31 mouse cellular contexts compared by ENCODE assay signal in the genomic region with DNA sequence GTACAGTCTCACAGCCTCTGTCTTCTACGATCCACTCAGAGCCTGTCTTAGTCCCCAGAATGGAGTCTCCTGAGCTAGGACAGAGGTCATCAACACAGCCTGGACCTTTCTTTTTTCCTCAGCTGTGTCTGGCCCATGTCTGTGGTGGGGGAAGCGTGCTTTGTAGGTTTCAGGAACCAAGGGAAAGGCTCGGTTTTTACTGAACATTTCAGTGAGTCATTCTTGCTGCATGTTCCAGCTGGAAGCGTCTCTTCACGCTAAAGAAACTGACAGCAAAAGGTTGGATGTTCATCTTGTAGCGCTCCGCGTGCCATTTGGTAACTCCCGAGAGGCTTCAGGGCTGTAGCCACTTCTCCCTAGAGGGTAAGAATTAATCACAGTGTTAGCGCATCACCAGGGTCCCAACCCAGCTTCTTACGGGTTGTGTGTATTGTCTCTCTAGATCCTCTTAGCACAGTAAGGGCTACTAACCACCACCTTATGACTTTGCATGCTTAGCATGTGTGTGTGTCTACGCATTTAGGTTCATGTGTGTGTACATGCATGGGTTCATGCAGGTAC.
DNase-seq lines count a peak whose midpoint lies in the region; ATAC-seq and TF ChIP-seq lines count a peak whose summit lies in the region.
"Had no signal": no experiment of that assay in that cellular context is flagged by ENCODE, and none has a peak within 500 bp of the region (broad histone marks: within the 10 kb centered on the region; RNA-seq: fewer than 3 reads in every experiment).

No protein-coding gene starts in this region.

- no peak for TF ChIP-seq CTCF in kidney, adult 2 months (conservative IDR thresholded peaks at IDR 0.05; ENCODE audit: insufficient read depth, insufficient read length, low read depth, low read length)
- no peak for TF ChIP-seq CTCF in CH12.LX (conservative IDR thresholded peaks at IDR 0.05 in 1 of 2, IDR thresholded peaks at IDR 0.05 in 1 of 2; ENCODE audit: low read depth in 2 of 2, low read length in 2 of 2)

- no peak overlapping the region for H3K4me2 ChIP-seq in kidney, embryonic 16.5 days (replicated peaks; ENCODE audit: low read depth, low read length)
- no peak overlapping the region for H3K4me2 ChIP-seq in CH12.LX (ENCODE audit: insufficient read depth, low read depth, poor library complexity, severe bottlenecking)
- H3K4me2 ChIP-seq: embryonic facial prominence, embryonic 13.5 days; forebrain, embryonic 12.5 days; heart, embryonic 13.5 days; hindbrain, embryonic 12.5 days; intestine, embryonic 15.5 days; limb, embryonic 12.5 days; liver, embryonic 15.5 days; lung, embryonic 15.5 days; midbrain, embryonic 15.5 days had no signal

- H3K4me3 ChIP-seq in kidney, embryonic 16.5 days (ENCODE audit: low read length), result no peak overlapping the region
- no peak overlapping the region for H3K4me3 ChIP-seq in kidney, adult 2 months (ENCODE audit: insufficient read depth, low read depth, low read length)
- H3K4me3 ChIP-seq in CH12.LX (replicated peaks in 1 of 3; ENCODE audit: low read depth in 2 of 3, low read length in 2 of 3, poor library complexity in 1 of 3), result no peak overlapping the region
- H3K4me3 ChIP-seq: embryonic facial prominence, embryonic 13.5 days; erythroblast, embryonic 14.5 days; forebrain, embryonic 12.5 days; heart, embryonic 13.5 days; hindbrain, embryonic 12.5 days; intestine, embryonic 15.5 days; limb, embryonic 12.5 days; liver, embryonic 15.5 days; lung, embryonic 15.5 days; midbrain, embryonic 10.5 days; midbrain, embryonic 15.5 days had no signal

- TF ChIP-seq POLR2A in kidney, adult 2 months (IDR thresholded peaks at IDR 0.05; ENCODE audit: low read depth, low read length), result no peak
- no peak for TF ChIP-seq POLR2A in CH12.LX (IDR thresholded peaks at IDR 0.05; ENCODE audit: low read depth, low read length)

- no peaks in the 10 kb centered on the region for H3K27me3 ChIP-seq in kidney, embryonic 16.5 days (ENCODE audit: insufficient read depth, low read length)
- H3K27me3 ChIP-seq in kidney, adult 2 months (replicated peaks; ENCODE audit: control insufficient read depth, insufficient read depth, low read length), result no peaks in the 10 kb centered on the region
- H3K27me3 ChIP-seq in CH12.LX (replicated peaks), result no peaks in the 10 kb centered on the region
- H3K27me3 ChIP-seq: embryonic facial prominence, embryonic 13.5 days; heart, embryonic 13.5 days; hindbrain, embryonic 12.5 days; intestine, embryonic 15.5 days; limb, embryonic 12.5 days; liver, embryonic 15.5 days; lung, embryonic 15.5 days; midbrain, embryonic 15.5 days had no signal

- H3K27ac ChIP-seq in kidney, embryonic 16.5 days (ENCODE audit: low read length), result no peak overlapping the region
- no peak overlapping the region for H3K27ac ChIP-seq in kidney, adult 2 months (ENCODE audit: insufficient read depth, low read depth, low read length)
- H3K27ac ChIP-seq in CH12.LX (ENCODE audit: insufficient read depth, low read depth), result no peak overlapping the region
- H3K27ac ChIP-seq: embryonic facial prominence, embryonic 13.5 days; forebrain, embryonic 12.5 days; heart, embryonic 13.5 days; hindbrain, embryonic 12.5 days; hindbrain, postnatal 0 days; intestine, embryonic 15.5 days; limb, embryonic 12.5 days; liver, embryonic 15.5 days; lung, embryonic 15.5 days; macrophage; midbrain, embryonic 10.5 days; midbrain, embryonic 15.5 days had no signal

- H3K9me3 ChIP-seq in kidney, embryonic 16.5 days (ENCODE audit: low read length), result peaks cover 5% of the 10 kb centered on the region; the same call in 1 of the 2 replicates
- peaks cover 4% of the 10 kb centered on the region for H3K9me3 ChIP-seq in CH12.LX (replicated peaks; ENCODE audit: low read length)
- H3K9me3 ChIP-seq: G1E; intestine, embryonic 15.5 days; liver, embryonic 15.5 days; lung, embryonic 15.5 days; midbrain, embryonic 15.5 days had no signal

- no peaks in the 10 kb centered on the region for H3K36me3 ChIP-seq in kidney, embryonic 16.5 days (ENCODE audit: insufficient read depth, low read length)
- H3K36me3 ChIP-seq in kidney, adult 2 months (ENCODE audit: control insufficient read depth, insufficient read depth, low read length), result no peaks in the 10 kb centered on the region
- no peaks in the 10 kb centered on the region for H3K36me3 ChIP-seq in CH12.LX (replicated peaks in 1 of 2; ENCODE audit: control insufficient read depth in 1 of 2, insufficient read depth in 1 of 2, low read length in 1 of 2)
- H3K36me3 ChIP-seq: embryonic facial prominence, embryonic 13.5 days; forebrain, embryonic 12.5 days; G1E; heart, embryonic 13.5 days; hindbrain, embryonic 12.5 days; intestine, embryonic 15.5 days; limb, embryonic 12.5 days; liver, embryonic 15.5 days; lung, embryonic 15.5 days; midbrain, embryonic 10.5 days; midbrain, embryonic 15.5 days had no signal

- no peak for DNase-seq in frontal cortex, postnatal 25 days (ENCODE audit: low spot score in 2 of 2)
- DNase-seq in kidney, adult 2 months, result no peak
- peak; percentile 26 for DNase-seq in lung, postnatal 10 days
- no peak for DNase-seq in lung, postnatal 14 days
- peak; percentile 38 for DNase-seq in CH12.LX (ENCODE audit: extremely low read depth)
- DNase-seq: adrenal gland, postnatal 10 days; cerebellum, adult 11-12 months; cerebellum, adult 9-11 months; gastrocnemius, postnatal 25 days; heart, adult 18-20 months; heart, postnatal 10 days; kidney, adult 8-10 months; right cerebral cortex, postnatal 25 days; thymus, postnatal 14 days had no signal

- 91% methylated on average over 12 of the region's 12 CpGs for WGBS in kidney, embryonic 16.5 days
- whole genome bisulfite sequencing in kidney, adult 2 months, result 87% methylated on average over 12 of the region's 12 CpGs

- TF ChIP-seq EP300 in CH12.LX (IDR thresholded peaks at IDR 0.05; ENCODE audit: low read length), result no peak

- no peak overlapping the region for H3K9ac ChIP-seq in kidney, embryonic 16.5 days (replicated peaks; ENCODE audit: low read length)
- no peak overlapping the region for H3K9ac ChIP-seq in CH12.LX (ENCODE audit: insufficient read depth, low read depth)
- H3K9ac ChIP-seq: embryonic facial prominence, embryonic 13.5 days; forebrain, embryonic 12.5 days; heart, embryonic 13.5 days; hindbrain, embryonic 12.5 days; intestine, embryonic 15.5 days; limb, embryonic 12.5 days; liver, embryonic 15.5 days; lung, embryonic 15.5 days; midbrain, embryonic 15.5 days had no signal

- no peaks in the 10 kb centered on the region for H3K79me2 ChIP-seq in CH12.LX (replicated peaks; ENCODE audit: control insufficient read depth, extremely low read depth, insufficient read depth, poor library complexity, severe bottlenecking)

- in situ Hi-C loops in CH12.LX (cut with MboI; ENCODE audit: low pct_ligation_motif_present, low pct_unique_long_range_greater_than_20kb, low sequenced_read_pairs), result no loop called here

- dilution Hi-C loops in CH12.LX (cut with MboI; ENCODE audit: extremely low pct_ligation_motif_present, extremely low pct_unique_long_range_greater_than_20kb, low sequenced_read_pairs), result no loop called here

- no peak for TF ChIP-seq RAD21 in CH12.LX (IDR thresholded peaks at IDR 0.05; ENCODE audit: low read depth, low read length)

- peak; percentile 83; the same call in 1 of the 2 replicates for ATAC-seq in frontal cortex, adult (ENCODE audit: low TSS enrichment)
- peak; percentile 15; the same call in 1 of the 2 replicates for ATAC-seq in kidney, embryonic 16.5 days (ENCODE audit: low FRiP score, low TSS enrichment)
- ATAC-seq in cerebellum, adult (ENCODE audit: insufficient number of reproducible peaks, low FRiP score, low TSS enrichment), result no peak
- ATAC-seq: hindbrain, postnatal 0 days; intestine, embryonic 15.5 days; midbrain, embryonic 15.5 days had no signal

- peaks cover 10% of the 10 kb centered on the region; the same call in 1 of the 2 replicates for H3K4me1 ChIP-seq in kidney, embryonic 16.5 days (ENCODE audit: insufficient read depth, low read length)
- H3K4me1 ChIP-seq in kidney, adult 2 months (ENCODE audit: control insufficient read depth, insufficient read depth, low read length), result peaks cover 14% of the 10 kb centered on the region
- H3K4me1 ChIP-seq in CH12.LX (ENCODE audit: control insufficient read depth in 1 of 2, insufficient read depth in 2 of 2), result peaks cover 5 to 17% of the 10 kb centered on the region in 2 experiments
- H3K4me1 ChIP-seq: embryonic facial prominence, embryonic 13.5 days; intestine, embryonic 15.5 days; limb, embryonic 12.5 days; liver, embryonic 15.5 days had no signal

TF ChIP-seq in CH12.LX, 34 proteins besides CTCF, POLR2A, EP300 and RAD21:
- TF ChIP-seq BHLHE40 (IDR thresholded peaks at IDR 0.05; ENCODE audit: low read depth, low read length), result peak; percentile 53
- 0 out of 2 replicates have a peak, but pooled peaks have one; percentile 18 for TF ChIP-seq ETS1 (conservative IDR thresholded peaks at IDR 0.05; ENCODE audit: low read depth, low read length)
- no peak for TF ChIP-seq MXI1 (IDR thresholded peaks at IDR 0.05; ENCODE audit: low read depth, low read length)

Comparison
In these comparisons a context has a peak if more than half of its experiments do, and no peak if none do; other contexts are left out.
1. DNase-seq: peak in lung, postnatal 10 days (single experiment) and CH12.LX (single experiment); none in frontal cortex, postnatal 25 days (0 of 2), kidney, adult 2 months (single experiment) and lung, postnatal 14 days (single experiment).